Mouse (Mus musculus) liver, embryonic 14.5 days (tissue): ENCODE results near the gene Angptl4. TPM values are rescaled to one million over a fixed set of nuclear protein-coding genes. Genes with fewer than 3 reads are reported as not detected.
"Not testable (repeated sequence)": the region's sequence is repeated elsewhere in the genome, so short reads cannot be mapped to it uniquely, and the experiment has no call there.

ENCODE experiments used
- ATAC-seq: fragments of 200-750 bp; cut with Nextera tagmentation; 2 replicates; pipeline ENCODE4 v1.8.0; 2017; ENCODE audit warnings: moderate number of reproducible peaks, mild to moderate bottlenecking, moderate library complexity; ENCODE audit not compliant: insufficient read depth
- DNase-seq, 3 experiments: peaks; one replicate each; pipeline ENCODE4 v3.0.0-alpha.2; 2012 to 2013; ENCODE audit warnings: low read depth in 3 of 3, low spot score in 3 of 3
- H3K27ac ChIP-seq: fragments of 300-500 bp; sonication (generic); 2 replicates; pipeline ENCODE4 v1.5.1; 2014; ENCODE audit warnings: moderate library complexity, mild to moderate bottlenecking, control low read depth, inconsistent platforms
- H3K27me3 ChIP-seq: fragments of 300-500 bp; sonication (generic); 2 replicates; pipeline ENCODE4 v1.6.1; 2014; ENCODE audit warnings: mild to moderate bottlenecking, low read length, moderate library complexity; ENCODE audit not compliant: control insufficient read depth, insufficient read depth
- H3K36me3 ChIP-seq: fragments of 300-500 bp; sonication (generic); replicated peaks from 2 replicates; pipeline ENCODE4 v1.6.1; 2014; ENCODE audit warnings: low read depth; ENCODE audit not compliant: control insufficient read depth, insufficient read depth
- H3K4me1 ChIP-seq, 2 experiments: fragments of 200-500 bp in 1 of 2; fragments of 300-500 bp in 1 of 2; sonication (generic) in 1 of 2; replicated peaks; 2 replicates each; pipeline ENCODE4 v1.6.1; 2012 to 2014; ENCODE audit warnings: antibody characterized with exemption in 1 of 2, inconsistent platforms in 1 of 2, low read length in 1 of 2; ENCODE audit not compliant: control insufficient read depth in 2 of 2, insufficient read depth in 2 of 2
- H3K4me2 ChIP-seq: fragments of 300-500 bp; sonication (generic); 2 replicates; pipeline ENCODE4 v1.6.1; 2014; ENCODE audit warnings: low read depth, mild to moderate bottlenecking, control low read depth, moderate library complexity
- H3K4me3 ChIP-seq, 2 experiments: fragments of 200-500 bp in 1 of 2; fragments of 300-500 bp in 1 of 2; sonication (generic) in 1 of 2; 2 replicates each; pipeline ENCODE4 v1.5.1; 2012 to 2014; ENCODE audit warnings: low read depth in 2 of 2, low read length in 2 of 2, mild to moderate bottlenecking in 2 of 2, control low read depth in 1 of 2, inconsistent platforms in 1 of 2, moderate library complexity in 1 of 2; ENCODE audit not compliant: insufficient read depth in 1 of 2
- H3K9ac ChIP-seq: fragments of 300-500 bp; sonication (generic); replicated peaks from 2 replicates; pipeline ENCODE4 v1.6.1; 2014; ENCODE audit warnings: mild to moderate bottlenecking, control low read depth, moderate library complexity
- H3K9me3 ChIP-seq: fragments of 300-500 bp; sonication (generic); 2 replicates; pipeline ENCODE4 v1.6.1; 2016; ENCODE audit warnings: low read length, mixed read lengths; ENCODE audit not compliant: control insufficient read depth
- CTCF ChIP-seq: IDR thresholded peaks from 2 replicates; pipeline ENCODE4 v1.5.1; 2016; ENCODE audit warnings: antibody characterized with exemption, low read depth, control low read depth
- EP300 ChIP-seq: IDR thresholded peaks from 2 replicates; pipeline ENCODE4 v1.6.1; 2016; ENCODE audit warnings: antibody characterized with exemption, low read depth
- WGBS: fragments of 180-500 bp; shearing (Covaris S2); extraction: QIAGEN DNeasy Blood & Tissue Kit; methylation state at CpG from one replicate; pipeline ENCODE4 v1.1.7; 2014; ENCODE audit not compliant: insufficient replicate concordance; 5-methylcytosine and 5-hydroxymethylcytosine counted together
- polyA plus RNA-seq, 2 experiments: library from polyadenylated mRNA; depleted of rRNA in 1 of 2; stranded (reverse) in 1 of 2; unstranded in 1 of 2; fragments of >200 nt; fragmentation: Nextera tagmentation in 1 of 2; extraction: Ambion mirVana in 1 of 2; gene quantifications; 2 replicates each; pipeline versions ENCODE4 v1.2.1 to v1.2.3; 2012 to 2014

Gene Angptl4
- polyA plus RNA-seq, 2 experiments, result 6.3 to 12.8 TPM

DNA sequence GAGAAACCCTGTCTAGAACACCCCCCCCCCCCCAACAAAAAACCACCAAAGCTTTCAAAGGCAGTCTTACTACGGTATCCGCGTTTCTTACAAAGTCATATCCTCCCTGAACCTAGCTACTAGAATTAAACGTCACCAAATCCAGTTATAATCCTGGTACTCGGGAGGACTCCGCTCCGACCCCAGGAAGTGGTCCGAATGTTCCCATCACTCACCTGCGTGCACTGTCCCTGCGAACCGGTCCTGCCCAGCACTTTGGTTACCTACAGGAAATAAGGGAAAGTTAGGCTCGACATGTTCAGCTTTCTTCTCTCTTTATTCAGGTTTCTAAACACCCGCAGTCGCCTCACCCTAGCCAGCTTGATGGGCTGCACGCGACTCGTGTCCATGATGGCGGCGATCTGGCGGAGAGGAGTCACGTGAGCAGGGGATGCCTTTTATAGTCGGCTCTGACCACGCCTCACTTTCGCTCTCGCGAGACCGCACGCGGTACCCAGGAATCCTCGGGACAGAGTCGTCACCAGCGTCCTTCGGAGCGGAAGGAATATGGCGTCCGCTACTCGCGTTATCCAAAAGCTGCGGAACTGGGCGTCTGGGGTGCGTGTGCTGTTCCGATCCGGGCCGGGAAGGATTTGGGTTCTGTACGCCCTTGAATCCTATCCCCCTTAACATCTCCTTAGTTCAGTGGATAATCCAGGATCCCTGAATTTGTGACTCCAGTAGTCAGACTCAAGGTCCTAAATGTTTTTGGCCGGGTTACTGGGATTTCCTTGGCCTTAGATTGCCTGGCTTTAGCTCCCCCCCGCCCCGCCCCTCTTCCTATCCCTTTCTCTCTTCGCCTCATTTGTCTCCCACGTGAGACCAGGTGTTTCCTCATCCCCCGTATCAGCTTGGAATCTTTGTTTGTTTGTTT lies 42.7 kb upstream of the Angptl4 start, which contains the start of the genes Rps28 and Ndufa7:
TSS of gene Rps28 (minus strand) at position 479 of the 913 bp plus-strand sequence.
TSS of gene Ndufa7 (plus strand) at position 489 of the 913 bp plus-strand sequence.
- Histone ChIP-seq H3K27ac (peak within 1 kb of the TSS; percentile 72), H3K27me3 (no peaks in the 10 kb centered on the region), H3K4me1 (peaks cover 7 to 19% of the 10 kb centered on the region in 2 experiments), H3K9ac (peak within 1 kb of the TSS; percentile 90), H3K4me3 (peak within 1 kb of the TSS; percentile 72 to 95), H3K36me3 (peaks cover 26% of the 10 kb centered on the region), H3K9me3 (no peaks in the 10 kb centered on the region), H3K4me2 (peak within 1 kb of the TSS; percentile 90)
- ATAC-seq (peak; percentile 91), DNase-seq (peak; percentile 92 to 94 (median 92))
- peak; percentile 76 for TF ChIP-seq EP300
- TF ChIP-seq CTCF, result no peak
- WGBS, result under 1% methylated on average over 51 of the region's 51 CpGs

DNA sequence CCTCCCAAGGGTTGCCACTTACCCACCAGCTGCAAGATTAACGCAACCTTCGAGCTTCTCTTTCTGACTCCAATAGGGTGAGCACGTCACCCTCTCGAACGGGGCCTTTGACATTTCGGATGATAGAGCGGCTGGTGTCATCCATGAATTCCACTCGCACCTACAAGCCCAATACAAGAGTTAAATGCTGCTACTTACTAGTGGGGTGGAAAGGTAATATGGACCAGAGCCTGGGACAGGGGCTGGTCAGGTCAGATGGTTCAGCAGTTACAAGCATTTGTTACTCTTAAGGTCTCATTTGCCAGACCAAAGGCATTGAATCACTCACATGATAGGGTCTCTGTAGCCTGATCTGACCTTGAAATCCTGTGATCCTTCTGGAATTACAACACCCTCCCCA lies 41.5 kb upstream of the Angptl4 start:
- not testable (repeated sequence) for H3K27me3 ChIP-seq, DNase-seq, H3K9me3 ChIP-seq, ATAC-seq
- peak overlapping the region; percentile 72 to 95 for H3K4me3 ChIP-seq
- H3K9ac ChIP-seq, result peak overlapping the region; percentile 81
- peaks cover 29% of the 10 kb centered on the region for H3K36me3 ChIP-seq
- H3K4me1 ChIP-seq, result peaks cover 7 to 18% of the 10 kb centered on the region in 2 experiments
- H3K27ac ChIP-seq, result peak overlapping the region; percentile 48
- WGBS, result 56% methylated on average over 8 of the region's 8 CpGs
- peak overlapping the region; percentile 90 for H3K4me2 ChIP-seq

DNA sequence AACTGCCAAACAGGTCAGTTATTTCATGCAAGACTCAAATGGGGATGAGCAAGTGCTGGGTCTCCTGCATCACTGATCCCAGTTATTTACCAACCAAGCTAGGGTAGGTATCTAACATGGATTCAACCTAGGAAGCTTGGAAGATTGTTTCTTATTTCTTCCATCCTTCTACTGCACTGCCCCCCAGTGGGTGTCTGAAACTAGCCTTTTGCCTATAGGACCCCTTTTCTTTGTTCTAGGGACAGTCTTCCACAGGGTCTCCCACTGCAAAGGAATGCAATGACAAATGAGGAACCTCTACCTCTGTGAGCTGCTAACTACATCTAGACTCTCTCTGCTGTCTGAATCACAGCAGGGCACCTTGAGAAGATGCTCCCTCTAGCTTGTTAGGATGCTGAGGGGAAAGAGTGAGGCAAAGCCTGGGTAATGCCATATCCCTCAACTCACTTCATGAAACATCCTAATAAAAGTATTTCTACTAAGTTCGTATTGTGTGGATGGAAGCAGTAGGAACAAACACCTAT lies 40.9 kb upstream of the Angptl4 start:
- H3K4me3 ChIP-seq, result peak overlapping the region in 1 of 2 experiments; percentile 8; a peak in 2 of 4 replicates
- H3K4me2 ChIP-seq, result peak overlapping the region; percentile 90
- no peaks in the 10 kb centered on the region for H3K9me3 ChIP-seq
- H3K27me3 ChIP-seq, result no peaks in the 10 kb centered on the region
- no peak overlapping the region for H3K27ac ChIP-seq
- H3K4me1 ChIP-seq, result peaks cover 11 to 22% of the 10 kb centered on the region in 2 experiments
- no peak for TF ChIP-seq EP300
- TF ChIP-seq CTCF, result no peak
- ATAC-seq, result no peak
- H3K36me3 ChIP-seq, result peaks cover 29% of the 10 kb centered on the region
- WGBS, result 65% methylated on average over 1 of the region's 1 CpGs
- no peak for DNase-seq
- H3K9ac ChIP-seq, result peak overlapping the region; percentile 5; the same call in 1 of the 2 replicates

GRCm38 (mm10) chr17:33817969-33818643 lies 36.5 kb upstream of the Angptl4 start:
- H3K4me2 ChIP-seq, result peak overlapping the region; percentile 91
- no peak for DNase-seq
- peaks cover 9 to 14% of the 10 kb centered on the region in 2 experiments for H3K4me1 ChIP-seq

More at GRCm38 (mm10) chr17:33817969-33818643, 36.5 kb upstream of the Angptl4 start:
- H3K4me3 ChIP-seq, result peak overlapping the region; percentile 40 to 72
- 23% methylated on average over 33 of the region's 33 CpGs for WGBS
- no peak for TF ChIP-seq CTCF
- TF ChIP-seq EP300, result no peak
- H3K9ac ChIP-seq, result peak overlapping the region; percentile 77
- no peaks in the 10 kb centered on the region; the same call in 1 of the 2 replicates for H3K27me3 ChIP-seq
- H3K27ac ChIP-seq, result peak overlapping the region; percentile 67
- H3K9me3 ChIP-seq, result no peaks in the 10 kb centered on the region
- H3K36me3 ChIP-seq, result peaks cover 26% of the 10 kb centered on the region
- ATAC-seq, result peak; percentile 4
